Mouse (Mus musculus) cerebellum, adult 9-11 months (tissue): ENCODE results near the gene Prdm8.

Experiments used
- DNase-seq: peaks from one replicate; pipeline ENCODE4 v3.0.0; 2022

Gene Prdm8

DNA sequence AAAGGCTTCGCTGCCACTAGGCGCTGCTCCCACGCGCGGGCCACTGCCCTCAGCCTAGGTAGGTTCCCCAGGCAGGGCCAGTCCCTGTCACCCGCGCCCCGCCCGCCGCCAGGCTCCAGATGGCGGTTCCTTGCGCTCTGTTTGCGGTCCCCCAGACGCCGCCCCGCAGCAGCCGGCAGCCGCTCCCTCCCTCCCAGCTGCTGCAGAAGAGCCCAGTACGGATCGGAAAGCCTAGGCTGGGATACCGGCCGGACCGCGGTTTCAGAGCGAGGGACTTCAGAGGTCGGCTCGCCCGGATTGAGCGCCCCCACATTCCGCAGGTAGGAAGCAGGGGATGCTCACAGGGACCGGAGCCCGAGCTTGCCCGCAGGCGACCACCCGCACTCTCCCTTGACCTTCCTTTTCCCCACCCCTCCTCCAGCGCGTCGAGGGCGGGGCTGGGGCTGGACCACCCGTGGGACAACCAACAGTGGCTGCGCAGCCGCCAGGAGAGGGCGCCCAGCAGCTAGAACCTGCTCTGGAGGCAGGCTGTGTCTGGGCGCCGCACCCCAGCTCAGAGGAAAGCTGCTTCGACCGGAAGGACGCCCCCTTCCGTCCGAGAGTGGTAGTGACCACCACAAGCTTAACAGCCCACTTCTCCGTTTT, at the start of gene Prdm8:
Gene Prdm8 (plus strand): TSS at position 19 of the 645 bp plus-strand sequence.
- peak; percentile 89 for DNase-seq

DNA sequence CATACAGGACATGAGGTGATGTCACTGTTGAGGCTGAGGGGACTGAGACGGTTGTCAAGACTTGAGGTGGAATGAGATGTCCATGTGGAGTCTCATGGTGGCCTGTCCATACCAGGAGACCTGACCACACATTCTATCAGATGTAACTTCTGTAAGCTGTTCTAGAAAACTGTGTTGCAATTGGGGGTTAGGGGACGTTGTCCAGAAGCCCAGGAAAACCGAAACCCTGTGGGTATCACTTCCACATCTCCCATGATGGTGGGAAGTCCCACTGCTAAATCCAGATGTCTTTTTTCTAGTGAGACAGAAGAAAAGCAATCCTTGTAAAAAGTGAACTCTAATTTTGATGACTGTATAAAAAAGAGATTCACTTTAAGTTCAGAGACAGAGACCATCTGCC, 39.9 kb upstream of the Prdm8 start:
- no peak for DNase-seq

DNA sequence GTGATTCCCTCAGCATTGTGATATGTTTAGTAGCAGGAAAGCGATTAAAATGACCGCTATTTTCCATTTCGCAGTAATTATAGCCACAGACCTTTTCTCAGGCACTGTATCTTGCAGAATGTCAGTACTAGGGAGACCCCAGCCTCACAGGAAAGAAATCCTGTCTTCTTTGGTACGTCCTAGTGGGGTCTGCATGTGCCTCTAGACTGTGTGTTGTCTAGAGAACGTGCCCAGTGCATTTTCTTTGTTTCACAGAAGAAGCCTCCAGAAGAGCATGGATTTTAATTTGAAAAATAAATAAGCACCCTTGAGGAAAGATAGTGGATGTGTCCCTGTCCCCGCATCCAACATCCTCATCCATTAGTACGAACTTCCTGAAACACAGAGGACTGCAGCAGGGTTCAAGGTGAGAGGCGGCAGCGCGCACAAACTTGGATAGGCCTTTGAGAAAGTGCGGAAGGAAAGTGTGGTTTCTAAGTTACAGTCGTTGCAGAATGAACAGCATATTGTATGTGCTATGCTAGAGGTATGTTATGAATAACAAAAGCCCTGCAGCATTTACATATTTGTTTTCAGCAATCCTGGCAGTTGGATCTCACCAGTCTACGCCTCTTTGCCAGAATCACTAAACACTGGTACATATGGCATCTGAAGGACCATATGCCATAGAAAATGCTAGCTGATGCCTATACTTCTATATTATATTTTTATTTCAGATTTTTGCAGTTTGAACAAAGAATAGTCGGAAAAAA, 28.3 kb upstream of the Prdm8 start:
- DNase-seq = no peak

DNA sequence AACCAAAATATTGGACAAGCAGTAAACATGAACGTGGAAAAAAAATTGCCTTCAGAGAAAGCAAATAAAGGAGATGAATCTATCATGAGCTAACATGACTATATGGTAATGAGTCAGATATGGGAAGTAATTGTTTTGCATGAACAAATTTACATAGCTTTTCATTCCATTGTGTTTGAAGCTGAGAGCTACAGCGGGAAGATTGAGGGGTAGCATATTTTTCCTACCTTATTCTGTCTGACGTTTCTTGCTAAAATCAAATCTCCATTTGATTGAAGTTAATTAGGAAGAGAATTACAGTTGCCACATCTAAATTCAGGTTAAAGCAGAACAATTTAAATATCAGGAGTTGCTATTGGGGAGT, 27.7 kb upstream of the Prdm8 start:
- DNase-seq = no peak

DNA sequence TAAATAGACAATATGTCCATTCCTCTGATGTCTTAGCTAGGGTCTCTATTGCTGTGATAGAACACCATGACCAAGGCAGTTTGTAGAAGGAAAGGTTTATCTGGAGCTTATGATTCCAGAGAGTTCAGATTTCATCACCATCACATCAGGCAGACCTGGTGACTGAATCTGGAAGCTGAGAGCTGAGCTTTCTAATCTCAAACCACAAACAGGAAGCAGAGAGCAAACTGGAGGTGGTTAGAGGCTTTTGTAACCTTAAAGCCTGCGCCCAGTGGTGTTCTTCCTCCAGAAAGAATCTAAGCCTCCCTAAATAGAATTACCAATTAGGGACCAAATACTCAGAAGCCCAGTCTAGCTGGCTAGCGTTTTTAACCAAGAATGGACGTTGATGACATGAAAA, 20.1 kb upstream of the Prdm8 start:
- no peak for DNase-seq

DNA sequence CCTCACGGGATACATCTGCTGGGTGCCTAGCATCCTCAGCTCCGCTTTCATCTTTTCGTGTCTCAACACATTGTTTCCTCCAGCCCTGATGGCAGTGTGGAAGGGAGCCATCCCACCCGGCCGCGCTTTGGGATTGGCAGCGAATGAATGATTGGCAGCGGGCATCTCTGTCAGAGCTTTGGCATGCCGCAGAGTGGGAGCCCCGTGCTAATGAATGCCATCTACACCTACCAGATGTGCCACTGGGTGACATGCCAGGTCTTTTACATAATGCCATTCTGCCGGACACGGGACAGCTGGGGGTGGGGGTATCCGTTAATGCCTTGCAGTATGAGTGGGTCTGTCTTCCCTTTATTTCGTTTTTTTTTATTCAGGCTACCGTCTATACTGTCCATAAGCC, 882 bp upstream of the Prdm8 start:
- no peak for DNase-seq

DNA sequence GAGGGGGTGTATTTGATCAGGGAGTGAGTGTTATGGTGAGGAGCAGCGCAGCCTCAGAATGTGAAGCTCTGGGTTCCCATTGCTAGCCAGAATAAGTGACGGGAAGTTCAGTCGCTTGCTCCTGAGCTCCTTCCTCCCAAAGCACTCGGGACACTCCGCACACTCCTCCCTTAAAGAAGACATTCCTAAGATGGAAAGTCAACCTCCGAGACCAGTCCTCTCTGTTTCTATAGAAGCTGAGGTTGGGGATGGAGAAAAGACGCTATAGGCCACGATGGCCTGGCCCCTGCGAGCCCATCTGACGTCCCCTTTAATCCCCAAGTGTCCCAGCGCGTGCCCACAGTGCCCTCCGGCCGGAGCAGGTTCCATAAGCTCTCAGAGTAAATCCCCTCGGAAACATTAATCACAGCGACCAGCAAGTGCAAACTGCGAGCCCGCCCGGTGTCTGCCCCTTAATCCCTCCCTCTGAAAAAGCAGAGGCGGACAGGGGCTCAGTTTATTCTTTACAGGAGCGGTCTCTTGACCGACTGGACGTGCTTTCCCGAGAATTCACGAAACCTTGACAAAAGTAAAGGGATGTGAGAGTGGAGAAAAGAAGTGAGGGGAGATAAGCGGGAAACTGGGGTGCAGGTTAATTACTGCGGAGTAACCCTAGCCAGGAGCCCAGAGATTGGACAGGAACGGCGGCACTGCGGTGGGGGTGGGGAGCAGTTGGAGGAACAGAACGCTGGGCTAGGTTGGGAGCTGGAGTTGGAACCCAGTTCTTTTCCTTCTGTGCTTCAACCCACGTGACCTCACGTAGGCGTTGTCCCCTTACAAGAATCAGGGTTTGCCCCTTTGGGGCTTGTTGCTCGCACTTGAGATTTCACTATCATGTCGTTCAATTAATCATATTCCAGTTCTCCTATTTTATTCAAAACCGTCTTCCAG, 1.6 kb downstream of the Prdm8 start:
- no peak for DNase-seq

DNA sequence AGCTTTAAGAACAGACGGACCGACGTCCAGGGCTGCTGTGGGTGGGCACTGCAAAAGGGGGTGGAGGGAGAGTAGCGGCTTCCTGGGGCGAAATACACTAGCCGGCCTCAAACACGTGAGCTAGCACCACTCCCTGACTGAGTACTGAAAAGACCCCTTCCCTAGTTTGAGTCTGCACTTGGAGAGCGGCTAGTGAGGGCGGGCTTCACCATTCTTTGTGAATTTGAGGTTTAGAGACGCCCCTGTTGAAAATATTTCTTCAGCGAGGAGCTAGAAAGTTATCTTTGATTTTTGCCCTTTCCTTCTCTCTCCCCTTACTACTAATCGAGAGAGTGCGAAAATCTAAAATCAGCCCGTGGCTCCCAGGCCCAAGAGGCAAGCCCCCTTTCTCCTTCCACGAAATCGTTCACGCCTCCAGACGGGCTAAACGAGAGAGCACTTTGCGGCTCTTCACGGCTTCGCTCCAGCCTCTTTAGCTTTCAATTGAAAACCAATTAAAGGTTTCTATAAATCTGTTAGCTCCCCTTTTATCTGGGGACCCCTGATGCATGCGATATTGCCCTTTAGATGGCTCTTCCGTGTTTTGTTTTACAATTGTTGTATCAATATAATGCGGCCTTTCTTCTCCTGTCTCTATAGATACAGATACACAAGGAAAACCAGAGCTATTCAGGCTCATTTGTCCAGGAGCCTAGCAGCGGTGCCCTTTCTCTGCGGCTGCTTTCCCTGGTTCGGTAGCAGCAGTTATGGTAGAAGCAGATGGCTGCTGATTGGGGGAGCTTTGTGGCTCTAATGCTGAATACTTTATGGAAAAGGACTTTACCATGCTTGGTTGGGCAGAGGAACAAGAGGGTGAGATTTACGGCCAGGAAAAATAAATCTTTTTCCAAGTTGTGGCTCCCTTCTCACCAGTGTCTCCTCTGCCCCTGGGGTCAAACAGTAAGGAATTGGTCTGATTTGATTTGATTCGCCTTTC, 2.7 kb downstream of the Prdm8 start:
- DNase-seq = no peak

DNA sequence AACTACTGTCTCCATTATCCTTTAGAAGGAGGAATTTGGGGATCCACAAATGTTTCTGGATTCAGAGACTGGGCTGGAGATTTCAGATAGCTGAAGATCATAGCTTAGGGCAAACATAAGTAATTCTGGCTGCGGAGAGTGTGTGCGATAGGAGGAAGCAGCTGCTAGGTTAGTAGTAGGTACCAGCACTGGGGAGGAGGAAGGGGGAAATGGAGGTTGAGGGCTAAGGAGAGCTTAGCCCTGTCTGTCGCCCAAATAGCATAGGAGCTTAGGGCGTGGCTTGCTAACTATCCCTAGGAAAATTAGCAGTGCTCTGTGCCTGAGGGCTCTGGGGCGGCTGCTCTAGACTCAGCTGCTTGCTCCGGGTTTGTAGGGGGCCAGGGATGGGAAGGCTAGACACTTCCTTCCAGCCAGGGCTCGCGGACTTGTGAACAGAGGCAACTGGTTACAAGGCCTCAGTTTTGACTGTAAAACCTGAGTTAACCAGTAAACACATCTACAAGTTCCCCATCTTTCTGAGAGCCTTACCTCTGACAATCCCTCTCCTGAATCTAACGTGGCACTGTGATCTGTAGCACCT, 4.7 kb downstream of the Prdm8 start:
- DNase-seq = no peak

DNA sequence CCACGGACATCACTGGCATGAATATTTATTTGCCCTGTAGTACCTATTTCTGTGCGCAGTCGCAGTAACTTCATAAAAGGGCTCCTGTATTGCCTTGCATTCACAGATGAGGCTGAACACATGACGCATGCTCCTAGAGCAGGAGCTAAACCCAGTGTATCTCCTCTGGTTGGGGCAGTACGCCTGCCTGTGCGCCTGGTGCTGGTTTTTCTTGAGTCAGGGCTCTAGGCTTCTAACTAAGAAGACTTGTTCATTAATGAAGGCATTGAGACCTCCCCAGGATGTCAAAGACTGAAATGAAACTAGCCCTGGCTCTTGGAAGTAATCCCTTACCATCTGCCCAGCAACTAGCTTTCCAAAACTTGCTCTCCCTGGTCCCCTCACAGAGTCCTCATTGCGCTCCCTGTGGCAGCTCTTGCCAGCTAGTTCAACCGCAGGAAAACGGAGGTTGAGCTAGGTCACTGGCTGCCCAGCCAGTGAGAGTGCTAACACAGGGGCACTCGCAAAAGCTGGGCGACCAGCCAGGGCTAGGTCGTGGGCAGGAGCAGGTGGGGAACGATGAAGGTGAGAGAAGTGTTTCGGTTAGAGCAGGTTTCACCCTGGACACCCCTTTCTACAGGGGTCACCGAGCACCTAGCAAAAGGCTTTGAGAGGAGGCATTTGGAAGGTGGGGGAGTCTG, 5.6 kb downstream of the Prdm8 start:
- no peak for DNase-seq

DNA sequence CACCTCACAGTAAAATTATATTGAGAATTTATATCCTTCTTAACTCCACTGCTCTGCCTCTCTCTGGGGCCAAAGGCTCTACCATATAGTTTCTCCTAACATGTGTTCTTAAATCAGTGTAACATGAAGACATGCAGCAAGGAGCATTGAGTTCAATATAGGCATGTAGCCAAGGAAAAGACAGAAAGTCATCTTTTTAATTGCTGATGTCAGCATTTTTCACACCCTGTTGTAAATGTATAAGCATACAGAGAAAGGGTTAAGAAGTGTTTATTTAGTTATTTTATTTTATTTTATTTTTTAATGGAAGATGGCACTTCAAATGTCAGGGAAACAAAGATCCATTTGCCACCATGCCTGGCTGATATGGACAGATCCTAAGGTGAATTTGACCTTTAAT, 6.7 kb downstream of the Prdm8 start:
- no peak for DNase-seq

DNA sequence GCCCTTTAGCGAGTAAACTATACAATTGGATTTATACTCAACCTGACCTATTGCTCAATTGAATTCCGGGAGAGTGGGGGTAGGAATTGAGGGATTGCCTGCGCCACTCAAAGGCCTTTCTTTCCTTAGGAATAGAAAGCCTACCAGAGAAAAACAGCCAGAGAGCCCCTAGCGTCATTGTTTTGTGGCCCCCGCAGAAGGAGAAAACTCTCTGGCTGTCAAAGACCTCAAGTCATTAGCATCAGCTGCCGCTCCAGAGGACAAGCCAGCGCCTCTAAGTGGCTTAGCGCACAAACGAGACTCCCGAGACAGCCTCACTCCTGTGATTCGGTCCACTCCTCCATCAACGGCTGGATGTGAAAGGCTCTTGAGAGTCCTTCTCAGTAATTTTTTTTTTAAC, 12.6 kb downstream of the Prdm8 start:
- peak; percentile 47 for DNase-seq

DNA sequence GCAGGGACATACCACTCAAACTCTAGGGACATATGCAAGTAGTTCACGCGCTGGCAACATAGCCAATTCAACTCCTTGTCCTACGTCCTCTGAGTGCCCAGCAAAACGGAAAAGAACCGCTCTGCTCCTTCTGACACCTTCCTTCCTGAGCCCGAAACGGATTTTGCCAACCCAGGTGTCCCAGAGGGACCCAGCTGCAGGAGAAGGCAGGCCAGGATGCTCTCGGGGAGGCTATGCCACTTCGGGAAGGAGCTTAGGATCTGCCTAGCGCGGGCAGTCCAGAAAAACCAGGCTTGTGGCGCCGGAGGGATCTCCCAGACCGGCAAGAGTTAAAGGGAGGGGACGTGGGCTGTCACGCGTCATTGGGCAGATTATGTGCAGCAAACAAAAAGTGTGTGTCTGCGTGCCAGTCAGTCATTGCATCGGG, 13.5 kb downstream of the Prdm8 start:
- DNase-seq = peak; percentile 82

DNA sequence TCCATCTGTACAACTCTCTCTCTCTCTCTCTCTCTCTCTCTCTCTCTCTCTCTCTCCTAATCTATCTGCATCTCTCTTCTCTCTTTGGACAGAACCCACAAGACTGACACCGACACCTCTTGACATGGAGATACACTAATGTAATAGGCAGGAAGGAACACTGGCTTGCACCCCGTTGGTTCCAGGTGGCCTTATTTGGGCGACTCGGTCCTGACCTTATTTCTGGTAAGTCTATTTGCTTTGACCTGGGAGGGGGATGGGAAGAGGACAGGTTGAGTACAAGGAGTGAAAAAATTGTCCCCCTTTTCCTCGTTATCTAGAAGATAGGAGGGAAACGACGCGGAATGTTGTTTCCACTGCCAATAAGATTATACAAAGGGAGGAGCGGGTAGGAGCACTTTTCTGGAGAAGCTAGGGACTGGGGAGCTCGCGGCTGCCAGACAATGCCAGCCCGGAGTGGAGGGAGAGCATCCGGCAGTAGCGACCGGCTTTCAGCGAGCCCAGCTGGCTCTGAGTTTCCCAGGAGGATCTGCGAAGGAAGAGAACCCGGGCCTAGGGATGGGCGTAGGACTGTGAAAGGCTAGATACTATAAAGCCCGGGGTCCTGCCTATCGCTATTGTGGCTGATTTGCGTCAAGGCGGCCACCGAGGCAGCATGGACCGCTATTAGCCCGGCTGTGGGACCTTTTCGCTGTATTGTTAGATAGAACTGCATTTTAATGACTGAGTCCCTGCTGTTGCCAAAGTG, 14.1 kb downstream of the Prdm8 start:
- DNase-seq = peak; percentile 79

DNA sequence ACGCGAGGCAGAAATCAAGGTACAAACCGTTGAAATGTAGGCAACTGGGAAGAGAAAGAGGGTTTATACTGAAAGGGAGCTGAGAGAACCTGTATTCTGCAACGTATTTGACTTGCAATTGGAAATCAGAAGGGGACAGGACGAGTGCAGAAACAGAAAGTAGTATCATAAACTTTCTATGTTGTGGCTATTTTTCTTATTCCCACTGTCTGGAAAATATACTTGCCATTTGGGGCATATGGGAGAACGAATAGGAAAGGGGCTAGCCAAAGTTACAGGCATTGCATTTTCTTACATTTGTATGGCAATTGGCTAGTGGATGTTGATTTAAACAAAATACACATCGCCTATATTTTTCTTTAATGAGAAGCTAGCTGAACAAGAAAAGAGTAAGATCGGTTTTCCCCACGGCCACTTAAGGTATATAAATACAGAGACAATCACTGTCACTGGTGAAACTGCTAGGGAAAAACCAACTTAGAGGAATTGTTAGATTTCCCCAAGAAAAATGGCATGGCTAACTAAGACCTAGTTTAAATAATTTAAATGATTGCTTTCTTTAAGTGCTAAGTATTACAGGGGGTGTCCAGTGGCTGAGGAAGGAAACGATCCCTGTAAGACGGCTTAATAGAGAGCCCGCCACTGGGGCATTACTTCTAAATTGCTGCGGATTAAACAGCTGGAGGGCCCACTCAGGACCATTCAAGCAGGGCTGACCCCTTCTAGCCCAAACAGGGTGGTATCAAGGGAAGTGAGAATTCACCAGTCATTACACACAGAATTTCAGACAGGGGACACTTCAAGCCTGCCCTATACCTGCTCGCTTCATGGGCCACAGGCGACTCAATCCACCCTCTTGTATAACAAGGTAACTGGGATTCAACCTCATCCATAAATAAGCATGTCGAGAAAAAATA, 14.9 kb downstream of the Prdm8 start:
- no peak for DNase-seq

DNA sequence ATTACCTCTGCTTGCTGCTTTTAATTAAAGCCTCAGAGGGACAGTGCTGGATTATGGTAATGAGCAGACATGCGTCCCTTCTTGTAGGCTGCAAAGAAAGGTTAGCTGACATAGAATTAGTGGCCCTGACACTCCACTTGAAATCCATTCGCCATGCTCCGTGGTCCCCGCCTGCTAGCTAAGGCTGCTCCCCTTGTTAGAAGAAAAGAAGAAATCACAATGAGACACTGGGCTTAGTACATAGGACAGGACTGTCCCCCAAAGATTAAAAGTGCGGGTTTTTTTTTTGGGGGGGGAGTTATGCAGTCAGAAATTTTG, 15.6 kb downstream of the Prdm8 start:
- no peak for DNase-seq

DNA sequence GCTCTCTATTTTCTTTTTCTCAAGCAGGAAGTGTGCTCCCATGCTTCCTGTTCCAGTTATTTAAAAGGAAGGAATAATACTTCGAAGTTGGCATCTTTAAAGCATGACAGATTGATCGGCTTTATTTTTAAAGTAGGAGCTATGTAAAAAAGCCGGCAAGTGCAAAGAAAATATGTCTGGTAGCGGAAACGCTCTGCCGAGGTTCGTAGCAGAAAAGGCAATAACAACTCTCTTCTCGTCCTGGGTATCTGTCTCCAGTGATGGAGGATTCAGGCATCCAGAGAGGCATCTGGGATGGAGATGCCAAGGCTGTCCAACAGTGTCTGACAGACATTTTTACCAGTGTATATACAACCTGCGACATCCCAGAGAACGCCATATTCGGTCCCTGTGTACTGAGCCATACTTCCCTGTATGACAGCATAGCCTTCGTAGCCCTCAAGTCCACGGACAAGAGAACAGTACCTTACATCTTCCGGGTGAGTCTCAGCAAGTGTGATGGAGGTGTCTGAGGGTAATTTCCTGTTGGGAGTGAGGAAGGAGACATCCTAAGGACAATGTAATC, 16.1 kb downstream of the Prdm8 start:
- DNase-seq = no peak

DNA sequence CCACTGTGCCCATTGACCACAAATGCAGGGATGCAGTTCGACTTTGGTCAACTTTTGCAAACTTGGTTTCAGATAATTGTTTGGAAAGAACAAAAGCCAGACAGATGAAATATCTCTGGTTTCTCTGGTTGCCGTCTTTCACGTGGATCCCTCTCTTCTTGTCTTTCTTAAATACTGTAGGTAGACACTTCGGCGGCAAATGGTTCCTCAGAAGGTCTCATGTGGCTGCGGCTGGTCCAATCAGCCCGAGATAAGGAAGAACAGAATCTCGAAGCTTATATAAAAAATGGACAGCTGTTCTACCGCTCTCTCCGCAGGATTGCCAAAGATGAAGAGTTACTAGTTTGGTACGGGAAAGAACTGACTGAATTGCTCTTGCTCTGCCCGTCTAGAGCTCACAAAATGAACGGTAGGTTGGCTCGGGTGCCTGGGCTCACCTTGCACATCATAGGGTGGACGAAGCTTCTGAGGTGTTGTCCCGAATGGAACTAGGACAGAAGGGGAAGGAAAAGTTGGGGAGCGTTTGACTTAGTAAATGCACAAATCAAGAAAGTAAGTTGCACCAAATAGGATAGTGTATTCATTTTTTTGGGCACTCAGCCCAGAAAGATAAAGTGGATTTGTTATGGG, 17.4 kb downstream of the Prdm8 start:
- DNase-seq = no peak
